Mouse (Mus musculus) brain, embryonic 14.5 days (tissue): ENCODE measurements around the gene Mbnl1.

Source experiments
- CTCF ChIP-seq: fragments of 200-500 bp; IDR thresholded peaks from 2 replicates; pipeline ENCODE4 v1.5.1; 2012; ENCODE audit warnings: inconsistent platforms, mild to moderate bottlenecking, moderate library complexity, borderline replicate concordance; ENCODE audit not compliant: insufficient read depth, insufficient read length; ENCODE audit errors: extremely low read depth
- POLR2A ChIP-seq: fragments of 200-500 bp; IDR thresholded peaks from 2 replicates; pipeline ENCODE4 v1.6.1; 2012; ENCODE audit warnings: mild to moderate bottlenecking, inconsistent platforms, borderline replicate concordance; ENCODE audit not compliant: poor library complexity, insufficient read depth, insufficient read length, severe bottlenecking; ENCODE audit errors: extremely low read depth

- TF ChIP-seq CTCF (no peak), POLR2A (no peak)
These were observed 166.5 kb downstream of the Mbnl1 start for GRCm38 (mm10) chr3:60639135-60639534.
